Mouse (Mus musculus): Measurements from ENCODE around the gene Shc1.

DNA sequence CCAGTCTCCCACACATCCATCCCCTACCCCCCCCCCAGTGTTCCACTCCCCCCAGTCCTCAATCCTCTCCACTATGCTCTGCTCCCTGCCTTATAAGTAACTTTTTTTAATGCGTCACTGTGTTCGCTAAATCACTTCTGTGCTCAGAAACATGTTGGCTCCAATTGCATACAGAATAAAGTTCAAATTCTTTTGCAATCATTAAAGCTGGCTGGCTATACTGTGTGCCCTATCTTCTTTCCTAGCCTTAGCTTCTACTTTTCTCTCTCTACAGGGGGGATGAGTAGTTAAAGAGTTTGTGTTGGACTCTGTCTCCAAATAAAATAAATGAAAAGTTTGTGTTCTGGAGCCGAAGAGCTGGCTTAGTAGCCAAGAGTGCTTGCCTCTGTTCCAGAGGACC, 8.5 kb upstream of the Shc1 start:
- TF ChIP-seq CTCF (IDR thresholded peaks at IDR 0.05; ENCODE audit: low read depth, low read length) (no peak), EP300 (IDR thresholded peaks at IDR 0.05; ENCODE audit: insufficient read depth, low read depth, low read length) (no peak), POLR2A (IDR thresholded peaks at IDR 0.05; ENCODE audit: insufficient read depth, low read length) (no peak)

Measured in ES-Bruce4 (cell line).